Mouse (Mus musculus) stomach, embryonic 16.5 days (tissue): ENCODE measurements at regions not wholly inside any gene's neighbourhood (a gene's known extent, or its start where the extent isn't known, plus 50 kb on each side); places are given as distances from the start of the nearest gene placed in this dataset.
A peak's percentile ranks its signal among the peaks of the same experiment; 100 is the strongest.

ENCODE experiments used
- ATAC-seq: fragments of 200-750 bp; cut with Nextera tagmentation; 2 replicates; pipeline ENCODE4 v1.8.0; 2017; ENCODE audit warnings: moderate number of reproducible peaks, moderate TSS enrichment; ENCODE audit not compliant: insufficient read depth, low FRiP score
- H3K27ac ChIP-seq: fragments of 300-500 bp; sonication (generic); 2 replicates; pipeline ENCODE4 v1.5.1; 2014; ENCODE audit warnings: low read length
- H3K27me3 ChIP-seq: fragments of 300-500 bp; sonication (generic); 2 replicates; pipeline ENCODE4 v1.6.1; 2014; ENCODE audit warnings: low read length, control low read depth, mixed read lengths; ENCODE audit not compliant: control insufficient read depth, insufficient read depth
- H3K36me3 ChIP-seq: fragments of 300-500 bp; sonication (generic); 2 replicates; pipeline ENCODE4 v1.6.1; 2014; ENCODE audit warnings: low read length; ENCODE audit not compliant: control insufficient read depth, insufficient read depth
- H3K4me1 ChIP-seq: fragments of 300-500 bp; sonication (generic); 2 replicates; pipeline ENCODE4 v1.6.1; 2014; ENCODE audit warnings: low read length, control low read depth, mixed read lengths; ENCODE audit not compliant: control insufficient read depth, insufficient read depth
- H3K4me2 ChIP-seq: fragments of 300-500 bp; sonication (generic); 2 replicates; pipeline ENCODE4 v1.6.1; 2014; ENCODE audit warnings: low read depth, low read length, mixed read lengths
- H3K4me3 ChIP-seq: fragments of 300-500 bp; sonication (generic); replicated peaks from 2 replicates; pipeline ENCODE4 v1.5.1; 2014; ENCODE audit warnings: mild to moderate bottlenecking, low read length
- H3K9ac ChIP-seq: fragments of 300-500 bp; sonication (generic); 2 replicates; pipeline ENCODE4 v1.6.1; 2014; ENCODE audit warnings: low read length
- H3K9me3 ChIP-seq: fragments of 300-500 bp; sonication (generic); replicated peaks from 2 replicates; pipeline ENCODE4 v1.6.1; 2016; ENCODE audit warnings: low read length, control low read depth; ENCODE audit not compliant: control insufficient read depth
- WGBS: fragments of 180-500 bp; shearing (Covaris S2); extraction: QIAGEN DNeasy Blood & Tissue Kit; methylation state at CpG from one replicate; pipeline ENCODE4 v1.1.7; 2014; 5-methylcytosine and 5-hydroxymethylcytosine counted together

GRCm38 (mm10) chr6:99850706-99851105 lies 124.5 kb upstream of the Prok2 start:
- ATAC-seq = no peak
- no peaks in the 10 kb centered on the region for H3K27me3 ChIP-seq
- 76% methylated on average over 1 of the region's 1 CpGs for WGBS
- no peaks in the 10 kb centered on the region for H3K4me1 ChIP-seq
- H3K9ac ChIP-seq = no peak overlapping the region
- no peaks in the 10 kb centered on the region for H3K9me3 ChIP-seq
- H3K27ac ChIP-seq = no peak overlapping the region
- H3K36me3 ChIP-seq = no peaks in the 10 kb centered on the region
- H3K4me2 ChIP-seq = no peak overlapping the region
- H3K4me3 ChIP-seq = no peak overlapping the region

GRCm38 (mm10) chr6:99845508-99845846 lies 119.3 kb upstream of the Prok2 start:
- Histone ChIP-seq H3K4me3 (no peak overlapping the region), H3K27ac (no peak overlapping the region), H3K36me3 (no peaks in the 10 kb centered on the region), H3K4me2 (no peak overlapping the region), H3K9ac (no peak overlapping the region), H3K4me1 (no peaks in the 10 kb centered on the region), H3K27me3 (no peaks in the 10 kb centered on the region), H3K9me3 (no peaks in the 10 kb centered on the region)
- no peak for ATAC-seq
- WGBS = 59% methylated on average over 4 of the region's 4 CpGs

- H3K27me3 ChIP-seq = no peaks in the 10 kb centered on the region
- H3K4me3 ChIP-seq = no peak overlapping the region
- ATAC-seq = no peak
- no peaks in the 10 kb centered on the region for H3K9me3 ChIP-seq
- no peak overlapping the region for H3K27ac ChIP-seq
- 36% methylated on average over 4 of the region's 4 CpGs for WGBS
- H3K36me3 ChIP-seq = no peaks in the 10 kb centered on the region
- no peak overlapping the region for H3K9ac ChIP-seq
- H3K4me2 ChIP-seq = no peak overlapping the region
- H3K4me1 ChIP-seq = no peaks in the 10 kb centered on the region
These were observed 118.7 kb upstream of the Prok2 start for GRCm38 (mm10) chr6:99844775-99845507.

- H3K9ac ChIP-seq = no peak overlapping the region
- no peak for ATAC-seq
- WGBS = 59% methylated on average over 3 of the region's 3 CpGs
- no peaks in the 10 kb centered on the region for H3K4me1 ChIP-seq
- no peak overlapping the region for H3K27ac ChIP-seq
- H3K36me3 ChIP-seq = no peaks in the 10 kb centered on the region
- no peak overlapping the region for H3K4me2 ChIP-seq
- H3K27me3 ChIP-seq = no peaks in the 10 kb centered on the region
- no peak overlapping the region for H3K4me3 ChIP-seq
- no peaks in the 10 kb centered on the region for H3K9me3 ChIP-seq
These were observed 117.3 kb upstream of the Prok2 start for GRCm38 (mm10) chr6:99843507-99843906.

- H3K36me3 ChIP-seq = no peaks in the 10 kb centered on the region
- no peak overlapping the region for H3K4me3 ChIP-seq
- H3K27ac ChIP-seq = no peak overlapping the region
- H3K4me2 ChIP-seq = no peak overlapping the region
- no peaks in the 10 kb centered on the region for H3K9me3 ChIP-seq
- H3K4me1 ChIP-seq = no peaks in the 10 kb centered on the region
- H3K9ac ChIP-seq = no peak overlapping the region
- no peak for ATAC-seq
- H3K27me3 ChIP-seq = no peaks in the 10 kb centered on the region
These were observed 116.5 kb upstream of the Prok2 start for GRCm38 (mm10) chr6:99842723-99843122.

GRCm38 (mm10) chr6:99840823-99841222 lies 114.6 kb upstream of the Prok2 start:
- no peaks in the 10 kb centered on the region for H3K4me1 ChIP-seq
- no peak overlapping the region for H3K4me3 ChIP-seq
- H3K36me3 ChIP-seq = no peaks in the 10 kb centered on the region
- H3K27me3 ChIP-seq = no peaks in the 10 kb centered on the region
- no peak overlapping the region for H3K4me2 ChIP-seq
- no peak overlapping the region for H3K27ac ChIP-seq
- WGBS = 81% methylated on average over 6 of the region's 6 CpGs
- no peak for ATAC-seq
- H3K9ac ChIP-seq = no peak overlapping the region
- H3K9me3 ChIP-seq = no peaks in the 10 kb centered on the region

GRCm38 (mm10) chr6:99833323-99833722 lies 107.1 kb upstream of the Prok2 start:
- Histone ChIP-seq H3K4me3 (no peak overlapping the region), H3K9ac (no peak overlapping the region), H3K4me1 (peaks cover 8% of the 10 kb centered on the region; the same call in 1 of the 2 replicates), H3K4me2 (no peak overlapping the region), H3K27me3 (no peaks in the 10 kb centered on the region), H3K27ac (no peak overlapping the region), H3K36me3 (no peaks in the 10 kb centered on the region), H3K9me3 (no peaks in the 10 kb centered on the region)
- WGBS = 28% methylated on average over 3 of the region's 3 CpGs
- peak; percentile 79 for ATAC-seq

- H3K4me1 ChIP-seq = 0 out of 2 replicates have a peak, but pooled peaks cover under 1% of the 10 kb centered on the region
- ATAC-seq = no peak
- no peak overlapping the region for H3K4me3 ChIP-seq
These were observed 101.4 kb upstream of the Prok2 start for GRCm38 (mm10) chr6:99827625-99828024.

GRCm38 (mm10) chr6:99824808-99825207 lies 98.6 kb upstream of the Prok2 start:
- no peaks in the 10 kb centered on the region for H3K36me3 ChIP-seq
- no peak overlapping the region for H3K9ac ChIP-seq
- ATAC-seq = no peak
- no peaks in the 10 kb centered on the region for H3K4me1 ChIP-seq
- no peaks in the 10 kb centered on the region for H3K27me3 ChIP-seq
- H3K4me3 ChIP-seq = no peak overlapping the region
- WGBS = 47% methylated on average over 6 of the region's 6 CpGs
- no peak overlapping the region for H3K27ac ChIP-seq
- H3K9me3 ChIP-seq = no peaks in the 10 kb centered on the region
- no peak overlapping the region for H3K4me2 ChIP-seq

More at GRCm38 (mm10) chr6:99827625-99828024, 101.4 kb upstream of the Prok2 start:
- WGBS = 93% methylated on average over 5 of the region's 5 CpGs
- H3K9me3 ChIP-seq = no peaks in the 10 kb centered on the region
- H3K27me3 ChIP-seq = no peaks in the 10 kb centered on the region
- no peaks in the 10 kb centered on the region for H3K36me3 ChIP-seq
- H3K4me2 ChIP-seq = no peak overlapping the region
- H3K9ac ChIP-seq = no peak overlapping the region
- no peak overlapping the region for H3K27ac ChIP-seq
